Mouse (Mus musculus) lung, embryonic 14.5 days (tissue): Measurements from ENCODE around the gene Vwa8. TPM values are rescaled to one million over a fixed set of nuclear protein-coding genes. Genes with fewer than 3 reads are reported as not detected.

ENCODE experiments used
- ATAC-seq: fragments of 200-750 bp; cut with Nextera tagmentation; 2 replicates; pipeline ENCODE4 v1.8.0; 2017; ENCODE audit warnings: mild to moderate bottlenecking, moderate TSS enrichment, moderate library complexity; ENCODE audit not compliant: insufficient read depth
- DNase-seq: peaks from one replicate; pipeline ENCODE4 v3.0.0-alpha.2; 2015
- H3K27ac ChIP-seq: fragments of 300-500 bp; sonication (generic); 2 replicates; pipeline ENCODE4 v1.5.1; 2014; ENCODE audit warnings: low read depth, mild to moderate bottlenecking, moderate library complexity
- H3K27me3 ChIP-seq: fragments of 300-500 bp; sonication (generic); 2 replicates; pipeline ENCODE4 v1.6.1; 2014; ENCODE audit warnings: low read length, control low read depth; ENCODE audit not compliant: insufficient read depth
- H3K36me3 ChIP-seq: fragments of 300-500 bp; sonication (generic); 2 replicates; pipeline ENCODE4 v1.6.1; 2014; ENCODE audit warnings: control low read depth; ENCODE audit not compliant: insufficient read depth
- H3K4me1 ChIP-seq: fragments of 300-500 bp; sonication (generic); 2 replicates; pipeline ENCODE4 v1.6.1; 2014; ENCODE audit warnings: antibody characterized with exemption, control low read depth; ENCODE audit not compliant: insufficient read depth
- H3K4me2 ChIP-seq: fragments of 300-500 bp; sonication (generic); 2 replicates; pipeline ENCODE4 v1.6.1; 2014; ENCODE audit warnings: mild to moderate bottlenecking
- H3K4me3 ChIP-seq: fragments of 300-500 bp; sonication (generic); 2 replicates; pipeline ENCODE4 v1.5.1; 2014; ENCODE audit warnings: low read depth, low read length
- H3K9ac ChIP-seq: fragments of 300-500 bp; sonication (generic); 2 replicates; pipeline ENCODE4 v1.6.1; 2014
- H3K9me3 ChIP-seq: fragments of 300-500 bp; sonication (generic); 2 replicates; pipeline ENCODE4 v1.6.1; 2016; ENCODE audit warnings: low read depth, low read length, control low read depth
- CTCF ChIP-seq: IDR thresholded peaks from 2 replicates; pipeline ENCODE4 v1.5.1; 2016; ENCODE audit warnings: antibody characterized with exemption, low read depth
- WGBS: fragments of 180-500 bp; shearing (Covaris S2); extraction: QIAGEN DNeasy Blood & Tissue Kit; methylation state at CpG from one replicate; pipeline ENCODE4 v1.1.7; 2014; 5-methylcytosine and 5-hydroxymethylcytosine counted together
- polyA plus RNA-seq: library from polyadenylated mRNA; unstranded; fragments of >200 nt; fragmentation: Nextera tagmentation; extraction: Ambion mirVana; gene quantifications from 2 replicates; pipeline ENCODE4 v1.2.1, GENCODE M21; 2014

Vwa8 gene
- polyA plus RNA-seq, 1 experiment from 2014 or later: 12.5 TPM

GRCm38 (mm10) chr14:78824013-78824412 is 24.8 kb upstream of the Vwa8 start:
- H3K4me1 ChIP-seq: no peaks in the 10 kb centered on the region
- no peak overlapping the region for H3K4me2 ChIP-seq
- no peak overlapping the region for H3K27ac ChIP-seq
- H3K9me3 ChIP-seq: no peaks in the 10 kb centered on the region
- no peak for TF ChIP-seq CTCF
- no peak overlapping the region for H3K4me3 ChIP-seq
- H3K9ac ChIP-seq: no peak overlapping the region
- no peaks in the 10 kb centered on the region for H3K36me3 ChIP-seq
- WGBS: 71% methylated on average over 4 of the region's 4 CpGs
- H3K27me3 ChIP-seq: no peaks in the 10 kb centered on the region
- DNase-seq: peak; percentile 4
- no peak for ATAC-seq

- DNase-seq (no peak), ATAC-seq (no peak)
- H3K9ac ChIP-seq: no peak overlapping the region
- H3K9me3 ChIP-seq: no peaks in the 10 kb centered on the region
- WGBS: 64% methylated on average over 4 of the region's 4 CpGs
- TF ChIP-seq CTCF: no peak
- H3K27me3 ChIP-seq: no peaks in the 10 kb centered on the region
- H3K27ac ChIP-seq: no peak overlapping the region
- no peak overlapping the region for H3K4me2 ChIP-seq
- no peaks in the 10 kb centered on the region for H3K4me1 ChIP-seq
- no peaks in the 10 kb centered on the region for H3K36me3 ChIP-seq
- no peak overlapping the region for H3K4me3 ChIP-seq
Observed at GRCm38 (mm10) chr14:78824507-78824906, 24.3 kb upstream of the Vwa8 start.

DNA sequence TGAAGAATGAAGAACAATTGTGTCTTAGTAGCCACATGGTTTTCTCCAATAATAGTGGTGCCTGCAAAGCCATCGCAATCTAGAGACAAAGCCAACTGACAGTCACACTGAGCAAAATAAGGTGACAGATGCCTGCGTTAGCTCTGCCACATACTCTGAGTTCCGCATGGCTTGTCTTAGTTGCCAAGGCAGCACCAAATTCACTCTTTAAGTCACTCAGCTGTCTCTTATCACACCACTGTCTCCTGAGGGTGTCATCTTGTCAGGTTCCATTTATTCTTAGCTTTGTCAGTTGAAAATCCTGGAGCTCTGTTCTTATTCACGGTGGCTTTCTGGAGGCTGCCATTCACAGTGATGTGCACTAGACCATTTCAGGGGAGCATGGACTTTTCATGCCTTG is 17.7 kb upstream of the Vwa8 start:
- no peak for TF ChIP-seq CTCF
- no peak for DNase-seq
- Histone ChIP-seq H3K27me3 (no peaks in the 10 kb centered on the region), H3K27ac (no peak overlapping the region), H3K4me2 (no peak overlapping the region), H3K36me3 (no peaks in the 10 kb centered on the region), H3K4me1 (no peaks in the 10 kb centered on the region), H3K9me3 (no peaks in the 10 kb centered on the region), H3K9ac (no peak overlapping the region), H3K4me3 (no peak overlapping the region)
- no peak for ATAC-seq
- WGBS: 91% methylated on average over 4 of the region's 4 CpGs

DNA sequence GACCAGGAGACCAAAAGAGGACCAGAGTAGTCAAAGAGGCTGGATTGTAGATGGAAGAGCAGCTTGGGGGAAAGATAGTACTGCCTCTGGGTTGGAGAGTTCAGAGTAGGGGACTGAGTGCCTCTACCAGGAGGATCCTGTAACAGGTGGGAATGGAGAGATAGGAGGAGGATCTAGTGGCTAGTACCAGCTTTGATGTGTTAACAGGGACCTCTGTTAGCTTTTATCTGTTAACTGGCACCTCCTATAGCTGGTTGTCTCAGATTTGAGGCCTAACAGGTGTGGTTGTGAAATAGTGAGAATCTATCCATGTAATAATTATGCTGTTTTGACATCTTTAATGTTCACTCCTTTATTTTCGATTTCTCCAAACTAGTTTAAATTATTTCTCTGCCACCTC is 904 bp upstream of the Vwa8 start:
- Histone ChIP-seq H3K4me1 (0 out of 2 replicates have a peak, but pooled peaks cover 2% of the 10 kb centered on the region), H3K27ac (peak overlapping the region; percentile 92; the same call in 1 of the 2 replicates), H3K4me3 (no peak overlapping the region), H3K36me3 (no peaks in the 10 kb centered on the region), H3K9ac (no peak overlapping the region), H3K27me3 (no peaks in the 10 kb centered on the region), H3K4me2 (peak overlapping the region; percentile 79; the same call in 1 of the 2 replicates), H3K9me3 (no peaks in the 10 kb centered on the region)
- 70% methylated on average over 1 of the region's 1 CpGs for WGBS
- TF ChIP-seq CTCF: no peak
- no peak for ATAC-seq
- DNase-seq: no peak

DNA sequence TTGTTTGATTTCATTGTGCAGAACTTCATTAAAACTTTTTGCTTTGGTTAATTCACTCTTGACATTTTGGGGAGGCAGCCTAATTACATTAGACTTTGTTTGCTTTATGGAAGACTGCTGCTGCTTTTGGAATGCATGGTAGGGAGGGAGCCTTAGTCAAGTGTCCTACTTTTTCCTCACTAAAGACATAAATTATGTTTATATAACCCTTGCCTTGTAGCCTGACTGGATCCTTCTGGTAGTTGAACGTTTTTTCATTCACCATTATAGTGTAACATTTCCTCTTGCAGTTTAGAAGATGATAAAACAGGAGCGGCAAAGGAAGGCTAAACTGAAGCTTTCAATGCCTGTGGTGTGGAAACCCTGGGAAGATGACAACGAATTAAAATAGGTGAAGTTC is 375 bp upstream of the Vwa8 start:
- Histone ChIP-seq H3K4me1 (0 out of 2 replicates have a peak, but pooled peaks cover 2% of the 10 kb centered on the region), H3K27ac (peak overlapping the region; percentile 92), H3K4me2 (peak overlapping the region; percentile 79), H3K36me3 (no peaks in the 10 kb centered on the region), H3K9ac (peak overlapping the region; percentile 85), H3K9me3 (no peaks in the 10 kb centered on the region), H3K27me3 (no peaks in the 10 kb centered on the region), H3K4me3 (peak overlapping the region; percentile 78)
- 2% methylated on average over 3 of the region's 3 CpGs for WGBS
- DNase-seq (no peak), ATAC-seq (peak; percentile 45; the same call in 1 of the 2 replicates)
- no peak for TF ChIP-seq CTCF

- no peak for ATAC-seq
- DNase-seq: peak; percentile 32
- Histone ChIP-seq H3K4me3 (no peak overlapping the region), H3K27me3 (no peaks in the 10 kb centered on the region), H3K4me1 (0 out of 2 replicates have a peak, but pooled peaks cover 2% of the 10 kb centered on the region), H3K27ac (no peak overlapping the region), H3K9ac (no peak overlapping the region), H3K4me2 (peak overlapping the region; percentile 79), H3K9me3 (no peaks in the 10 kb centered on the region), H3K36me3 (no peaks in the 10 kb centered on the region)
- no peak for TF ChIP-seq CTCF
- WGBS: 25% methylated on average over 5 of the region's 5 CpGs
Observed at GRCm38 (mm10) chr14:78849961-78850578, 1.2 kb downstream of the Vwa8 start.

GRCm38 (mm10) chr14:78850666-78851065 is 1.8 kb downstream of the Vwa8 start:
- Histone ChIP-seq H3K36me3 (no peaks in the 10 kb centered on the region), H3K4me2 (peak overlapping the region; percentile 18), H3K9me3 (no peaks in the 10 kb centered on the region), H3K9ac (no peak overlapping the region), H3K27me3 (no peaks in the 10 kb centered on the region), H3K4me3 (no peak overlapping the region), H3K4me1 (0 out of 2 replicates have a peak, but pooled peaks cover 2% of the 10 kb centered on the region), H3K27ac (no peak overlapping the region)
- no peak for TF ChIP-seq CTCF
- ATAC-seq (peak; percentile 18; the same call in 1 of the 2 replicates), DNase-seq (peak; percentile 29)
- 13% methylated on average over 8 of the region's 8 CpGs for WGBS
